In genomic region chr11:58977150-58977549, GRCm38 (mm10) we compare ENCODE assay signal across 8 mouse cellular contexts. TPM values are rescaled to one million over a fixed set of nuclear protein-coding genes. Genes with fewer than 3 reads are reported as not detected.
DNase-seq lines count a peak whose midpoint lies in the region; ATAC-seq and TF ChIP-seq lines count a peak whose summit lies in the region.

No protein-coding gene starts in this region.

- H3K9me3 ChIP-seq in heart, embryonic 13.5 days: no peaks in the 10 kb centered on the region
- no peaks in the 10 kb centered on the region for H3K9me3 ChIP-seq in forebrain, embryonic 15.5 days
- no peaks in the 10 kb centered on the region for H3K9me3 ChIP-seq in limb, embryonic 14.5 days (ENCODE audit: control insufficient read depth, low read length)
- no peaks in the 10 kb centered on the region for H3K9me3 ChIP-seq in neural tube, embryonic 14.5 days (ENCODE audit: control insufficient read depth, low read length)

- peak overlapping the region; percentile 86 for H3K4me2 ChIP-seq in heart, embryonic 13.5 days
- peak overlapping the region; percentile 98 for H3K4me2 ChIP-seq in forebrain, embryonic 15.5 days (replicated peaks)
- peak overlapping the region; percentile 95 for H3K4me2 ChIP-seq in limb, embryonic 14.5 days (replicated peaks; ENCODE audit: low read depth, low read length, severe bottlenecking)
- H3K4me2 ChIP-seq in neural tube, embryonic 14.5 days (ENCODE audit: low read depth, low read length): peak overlapping the region; percentile 100

- no peak for ATAC-seq in heart, embryonic 13.5 days (ENCODE audit: extremely low read depth, insufficient number of reproducible peaks, low FRiP score, low TSS enrichment)
- ATAC-seq in forebrain, embryonic 15.5 days (replicated peaks): no peak
- no peak for ATAC-seq in limb, embryonic 14.5 days (ENCODE audit: low FRiP score, low read depth)
- no peak for ATAC-seq in neural tube, embryonic 14.5 days (ENCODE audit: low read depth)

- no peak for DNase-seq in heart, postnatal 10 days
- peak; percentile 44 for DNase-seq in R1 (ENCODE audit: low read depth, low spot score)
- no peak for DNase-seq in limb, embryonic 14.5 days (ENCODE audit: low spot score)
- no peak for DNase-seq in cerebellum, adult 9-10 months
- no peak for DNase-seq in urinary bladder, postnatal 4 days (ENCODE audit: low spot score in 2 of 2)

- TF ChIP-seq POLR2A in limb, embryonic 14.5 days (IDR thresholded peaks at IDR 0.05; ENCODE audit: borderline replicate concordance, extremely low read depth, insufficient read depth, insufficient read length): no peak

- intact Hi-C loops in heart, postnatal 10 days (cut with DNase I): no loop called here

- H3K27ac ChIP-seq in heart, embryonic 13.5 days (replicated peaks): peak overlapping the region; percentile 87
- H3K27ac ChIP-seq in forebrain, embryonic 15.5 days (replicated peaks): peak overlapping the region; percentile 71
- H3K27ac ChIP-seq in limb, embryonic 14.5 days (replicated peaks; ENCODE audit: low read depth, low read length): peak overlapping the region; percentile 77
- 0 out of 2 replicates have a peak overlapping the region, but pooled peaks have one; percentile 22 for H3K27ac ChIP-seq in neural tube, embryonic 14.5 days (ENCODE audit: low read depth, low read length)

- H3K4me3 ChIP-seq in heart, embryonic 13.5 days: peak overlapping the region; percentile 100
- peak overlapping the region; percentile 65 for H3K4me3 ChIP-seq in forebrain, embryonic 15.5 days
- H3K4me3 ChIP-seq in limb, embryonic 14.5 days (replicated peaks; ENCODE audit: low read length): peak overlapping the region; percentile 99
- peak overlapping the region; percentile 98 for H3K4me3 ChIP-seq in neural tube, embryonic 14.5 days (ENCODE audit: low read depth, low read length)

- no peaks in the 10 kb centered on the region for H3K27me3 ChIP-seq in heart, embryonic 13.5 days (replicated peaks)
- no peaks in the 10 kb centered on the region for H3K27me3 ChIP-seq in forebrain, embryonic 15.5 days
- no peaks in the 10 kb centered on the region for H3K27me3 ChIP-seq in limb, embryonic 14.5 days (ENCODE audit: control insufficient read depth, insufficient read depth, low read length)
- no peaks in the 10 kb centered on the region for H3K27me3 ChIP-seq in neural tube, embryonic 14.5 days (ENCODE audit: control insufficient read depth, insufficient read depth, low read length)

- H3K36me3 ChIP-seq in heart, embryonic 13.5 days: peaks cover 20% of the 10 kb centered on the region
- H3K36me3 ChIP-seq in forebrain, embryonic 15.5 days: peaks cover 4% of the 10 kb centered on the region; the same call in 1 of the 2 replicates
- peaks cover 12% of the 10 kb centered on the region; the same call in 1 of the 2 replicates for H3K36me3 ChIP-seq in limb, embryonic 14.5 days (ENCODE audit: control insufficient read depth, insufficient read depth, low read length)
- peaks cover 3% of the 10 kb centered on the region; the same call in 1 of the 2 replicates for H3K36me3 ChIP-seq in neural tube, embryonic 14.5 days (ENCODE audit: control insufficient read depth, insufficient read depth, low read length)

- under 1% methylated on average over 29 of the region's 29 CpGs for WGBS in heart, embryonic 13.5 days
- 0% methylated on average over 29 of the region's 29 CpGs for WGBS in forebrain, embryonic 15.5 days
- WGBS in limb, embryonic 14.5 days: under 1% methylated on average over 29 of the region's 29 CpGs
- under 1% methylated on average over 29 of the region's 29 CpGs for WGBS in neural tube, embryonic 14.5 days

- H3K4me1 ChIP-seq in heart, embryonic 13.5 days: peaks cover 55% of the 10 kb centered on the region
- peaks cover 52% of the 10 kb centered on the region for H3K4me1 ChIP-seq in forebrain, embryonic 15.5 days
- H3K4me1 ChIP-seq in limb, embryonic 14.5 days (ENCODE audit: control insufficient read depth, insufficient read depth, low read length): peaks cover 15% of the 10 kb centered on the region
- peaks cover 28% of the 10 kb centered on the region for H3K4me1 ChIP-seq in neural tube, embryonic 14.5 days (ENCODE audit: control insufficient read depth, insufficient read depth, low read length)

- H3K9ac ChIP-seq in heart, embryonic 13.5 days: peak overlapping the region; percentile 99
- H3K9ac ChIP-seq in forebrain, embryonic 15.5 days (replicated peaks): peak overlapping the region; percentile 87
- peak overlapping the region; percentile 89 for H3K9ac ChIP-seq in limb, embryonic 14.5 days (ENCODE audit: low read depth, low read length, severe bottlenecking)
- H3K9ac ChIP-seq in neural tube, embryonic 14.5 days (replicated peaks; ENCODE audit: low read depth, low read length): peak overlapping the region; percentile 80

RNA-seq across cellular contexts. Expression of gene Trim11, which starts 0.7 kb away (rescaled TPM):
- polyA plus RNA-seq in heart, embryonic 13.5 days (2015; fragmentation: Nextera tagmentation; extraction: Ambion mirVana): 25.6 and 28.2 TPM in 2 replicates
- 10 to 100 TPM; 19.9 to 20.8 TPM for total RNA-seq in heart, postnatal 10 days (2021)
- polyA plus RNA-seq in forebrain, embryonic 15.5 days (2015; fragmentation: Nextera tagmentation; extraction: Ambion mirVana): 22.6 and 24.8 TPM in 2 replicates
- 29.7 and 34.2 TPM in 2 replicates for polyA plus RNA-seq in limb, embryonic 14.5 days (2012; rRNA removed)
- polyA plus RNA-seq in limb, embryonic 14.5 days (2014; fragmentation: Nextera tagmentation; extraction: Ambion mirVana): 21.4 and 21.5 TPM in 2 replicates
- 20.4 TPM in 2 replicates for polyA plus RNA-seq in neural tube, embryonic 14.5 days (2014; fragmentation: Nextera tagmentation; extraction: Ambion mirVana)

RNA-seq across cellular contexts. Expression of gene Hist3h2a, which starts 22.7 kb away (rescaled TPM):
- polyA plus RNA-seq in heart, embryonic 13.5 days (2015; fragmentation: Nextera tagmentation; extraction: Ambion mirVana): 26.4 and 28.5 TPM in 2 replicates
- 10 to 100 TPM; 33.2 to 36.7 TPM for total RNA-seq in heart, postnatal 10 days (2021)
- 155 and 160 TPM in 2 replicates for polyA plus RNA-seq in forebrain, embryonic 15.5 days (2015; fragmentation: Nextera tagmentation; extraction: Ambion mirVana)
- polyA plus RNA-seq in limb, embryonic 14.5 days (2012; rRNA removed): 28.2 and 33.2 TPM in 2 replicates
- 25.4 and 26.0 TPM in 2 replicates for polyA plus RNA-seq in limb, embryonic 14.5 days (2014; fragmentation: Nextera tagmentation; extraction: Ambion mirVana)
- 80.7 and 98.2 TPM in 2 replicates for polyA plus RNA-seq in neural tube, embryonic 14.5 days (2014; fragmentation: Nextera tagmentation; extraction: Ambion mirVana)

RNA-seq across cellular contexts. Expression of gene Trim17, which starts 22.7 kb away (rescaled TPM):
- polyA plus RNA-seq in heart, embryonic 13.5 days (2015; fragmentation: Nextera tagmentation; extraction: Ambion mirVana): 0.43 and 0.76 TPM in 2 replicates
- total RNA-seq in heart, postnatal 10 days (2021): under 1 TPM; 0.12 to 0.22 TPM
- 1.9 and 2.7 TPM in 2 replicates for polyA plus RNA-seq in forebrain, embryonic 15.5 days (2015; fragmentation: Nextera tagmentation; extraction: Ambion mirVana)
- 0.87 and 1.3 TPM in 2 replicates for polyA plus RNA-seq in limb, embryonic 14.5 days (2012; rRNA removed)
- polyA plus RNA-seq in limb, embryonic 14.5 days (2014; fragmentation: Nextera tagmentation; extraction: Ambion mirVana): 1.2 and 1.3 TPM in 2 replicates
- 0.80 and 1.5 TPM in 2 replicates for polyA plus RNA-seq in neural tube, embryonic 14.5 days (2014; fragmentation: Nextera tagmentation; extraction: Ambion mirVana)

RNA-seq across cellular contexts. Expression of gene Hist3h2ba, which starts 28.4 kb away (rescaled TPM):
- 14.4 and 14.9 TPM in 2 replicates for polyA plus RNA-seq in heart, embryonic 13.5 days (2015; fragmentation: Nextera tagmentation; extraction: Ambion mirVana)
- total RNA-seq in heart, postnatal 10 days (2021): 10 to 100 TPM; 11.0 to 13.0 TPM
- 355 and 373 TPM in 2 replicates for polyA plus RNA-seq in forebrain, embryonic 15.5 days (2015; fragmentation: Nextera tagmentation; extraction: Ambion mirVana)
- polyA plus RNA-seq in limb, embryonic 14.5 days (2012; rRNA removed): 81.5 and 90.3 TPM in 2 replicates
- 14.6 and 19.3 TPM in 2 replicates for polyA plus RNA-seq in limb, embryonic 14.5 days (2014; fragmentation: Nextera tagmentation; extraction: Ambion mirVana)
- 115 and 117 TPM in 2 replicates for polyA plus RNA-seq in neural tube, embryonic 14.5 days (2014; fragmentation: Nextera tagmentation; extraction: Ambion mirVana)

RNA-seq across cellular contexts. Expression of gene Rnf187, which starts 38.4 kb away (rescaled TPM):
- polyA plus RNA-seq in heart, embryonic 13.5 days (2015; fragmentation: Nextera tagmentation; extraction: Ambion mirVana): 151 and 166 TPM in 2 replicates
- total RNA-seq in heart, postnatal 10 days (2021): 100 to 1,000 TPM; 162 to 173 TPM
- 508 and 517 TPM in 2 replicates for polyA plus RNA-seq in forebrain, embryonic 15.5 days (2015; fragmentation: Nextera tagmentation; extraction: Ambion mirVana)
- polyA plus RNA-seq in limb, embryonic 14.5 days (2012; rRNA removed): 248 and 327 TPM in 2 replicates
- polyA plus RNA-seq in limb, embryonic 14.5 days (2014; fragmentation: Nextera tagmentation; extraction: Ambion mirVana): 284 and 312 TPM in 2 replicates
- 661 and 689 TPM in 2 replicates for polyA plus RNA-seq in neural tube, embryonic 14.5 days (2014; fragmentation: Nextera tagmentation; extraction: Ambion mirVana)

Comparison
In these comparisons a context has a peak if more than half of its experiments do, and no peak if none do; other contexts are left out.
1. H3K27ac ChIP-seq: peak in every context shown above with its lines; median percentile 87 in heart, embryonic 13.5 days; 77 in limb, embryonic 14.5 days; 71 in forebrain, embryonic 15.5 days; 22 in neural tube, embryonic 14.5 days.